Mouse (Mus musculus) heart, embryonic 16.5 days (tissue): ENCODE results near the gene Rad23a. TPM values are rescaled to one million over a fixed set of nuclear protein-coding genes. Genes with fewer than 3 reads are reported as not detected.

Source experiments
- ATAC-seq: fragments of 200-750 bp; cut with Nextera tagmentation; replicated peaks from 2 replicates; pipeline ENCODE4 v1.8.0; 2017; ENCODE audit warnings: moderate number of reproducible peaks; ENCODE audit not compliant: insufficient read depth, low FRiP score; ENCODE audit errors: extremely low read depth
- H3K27ac ChIP-seq: fragments of 300-500 bp; sonication (generic); 2 replicates; pipeline ENCODE4 v1.5.1; 2014; ENCODE audit warnings: mild to moderate bottlenecking, low read length, control low read depth, moderate library complexity
- H3K27me3 ChIP-seq: fragments of 300-500 bp; sonication (generic); 2 replicates; pipeline ENCODE4 v1.6.1; 2014; ENCODE audit warnings: low read length, mixed read lengths; ENCODE audit not compliant: control insufficient read depth, insufficient read depth
- H3K36me3 ChIP-seq: fragments of 300-500 bp; sonication (generic); 2 replicates; pipeline ENCODE4 v1.6.1; 2014; ENCODE audit not compliant: control insufficient read depth, insufficient read depth
- H3K4me1 ChIP-seq: fragments of 300-500 bp; sonication (generic); 2 replicates; pipeline ENCODE4 v1.6.1; 2014; ENCODE audit warnings: low read length, mixed read lengths; ENCODE audit not compliant: control insufficient read depth, insufficient read depth
- H3K4me2 ChIP-seq: fragments of 300-500 bp; sonication (generic); 2 replicates; pipeline ENCODE4 v1.6.1; 2014; ENCODE audit warnings: low read depth, mild to moderate bottlenecking, control low read depth, low read length
- H3K4me3 ChIP-seq: fragments of 300-500 bp; sonication (generic); 2 replicates; pipeline ENCODE4 v1.5.1; 2014; ENCODE audit warnings: mild to moderate bottlenecking, control low read depth, low read length
- H3K9ac ChIP-seq: fragments of 300-500 bp; sonication (generic); 2 replicates; pipeline ENCODE4 v1.6.1; 2014; ENCODE audit warnings: low read length, control low read depth
- H3K9me3 ChIP-seq: fragments of 300-500 bp; sonication (generic); replicated peaks from 2 replicates; pipeline ENCODE4 v1.6.1; 2016; ENCODE audit warnings: low read length; ENCODE audit not compliant: control insufficient read depth
- WGBS: fragments of 180-500 bp; shearing (Covaris S2); extraction: QIAGEN DNeasy Blood & Tissue Kit; methylation state at CpG from one replicate; pipeline ENCODE4 v1.1.7; 2014; 5-methylcytosine and 5-hydroxymethylcytosine counted together
- microRNA-seq: library from miRNA; unstranded; fragments of <30 nt; microRNA quantifications from one replicate; pipeline ENCODE4, GENCODE M21; 2017
- polyA plus RNA-seq: library from polyadenylated mRNA; unstranded; fragments of >200 nt; fragmentation: Nextera tagmentation; extraction: Ambion mirVana; gene quantifications from 2 replicates; pipeline ENCODE4 v1.2.1, GENCODE M21; 2015

The Rad23a gene
- polyA plus RNA-seq, 1 experiment from 2014 or later, result 131 TPM

- Histone ChIP-seq H3K4me3 (no peak overlapping the region), H3K27ac (no peak overlapping the region), H3K36me3 (no peaks in the 10 kb centered on the region), H3K9me3 (no peaks in the 10 kb centered on the region), H3K27me3 (peaks cover 56% of the 10 kb centered on the region), H3K4me2 (no peak overlapping the region), H3K4me1 (peaks cover 48% of the 10 kb centered on the region), H3K9ac (no peak overlapping the region)
- WGBS, result 53% methylated on average over 14 of the region's 14 CpGs
- no peak for ATAC-seq
Measured at GRCm38 (mm10) chr8:84787523-84788302, 52.8 kb downstream of the Rad23a start.

GRCm38 (mm10) chr8:84786801-84787467 is 53.5 kb downstream of the Rad23a start:
- Histone ChIP-seq H3K27ac (no peak overlapping the region), H3K36me3 (no peaks in the 10 kb centered on the region), H3K4me1 (peaks cover 48% of the 10 kb centered on the region), H3K9me3 (no peaks in the 10 kb centered on the region), H3K9ac (peak overlapping the region; percentile 21; the same call in 1 of the 2 replicates), H3K27me3 (peaks cover 64% of the 10 kb centered on the region), H3K4me2 (peak overlapping the region; percentile 38; the same call in 1 of the 2 replicates), H3K4me3 (peak overlapping the region; percentile 4)
- ATAC-seq, result no peak
- WGBS, result 22% methylated on average over 11 of the region's 11 CpGs

GRCm38 (mm10) chr8:84785756-84786677 is 54.4 kb downstream of the Rad23a start:
- Histone ChIP-seq H3K9ac (no peak overlapping the region), H3K4me2 (peak overlapping the region; percentile 38), H3K9me3 (no peaks in the 10 kb centered on the region), H3K27me3 (peaks cover 72% of the 10 kb centered on the region), H3K27ac (no peak overlapping the region), H3K4me3 (peak overlapping the region; percentile 5), H3K4me1 (peaks cover 50% of the 10 kb centered on the region), H3K36me3 (no peaks in the 10 kb centered on the region)
- peak; percentile 45 for ATAC-seq
- WGBS, result 14% methylated on average over 38 of the region's 38 CpGs

GRCm38 (mm10) chr8:84785506-84785755 is 55.0 kb downstream of the Rad23a start:
- Histone ChIP-seq H3K9ac (no peak overlapping the region), H3K4me3 (0 out of 2 replicates have a peak overlapping the region, but pooled peaks have one; percentile 5), H3K4me2 (peak overlapping the region; percentile 57), H3K9me3 (no peaks in the 10 kb centered on the region), H3K27ac (no peak overlapping the region), H3K4me1 (peaks cover 45% of the 10 kb centered on the region), H3K27me3 (peaks cover 78% of the 10 kb centered on the region), H3K36me3 (no peaks in the 10 kb centered on the region)
- no peak for ATAC-seq
- WGBS, result 11% methylated on average over 11 of the region's 11 CpGs

GRCm38 (mm10) chr8:84784681-84785505 is 55.6 kb downstream of the Rad23a start:
- WGBS, result 9% methylated on average over 48 of the region's 48 CpGs
- Histone ChIP-seq H3K27ac (no peak overlapping the region), H3K4me1 (peaks cover 43% of the 10 kb centered on the region), H3K9ac (peak overlapping the region; percentile 44; the same call in 1 of the 2 replicates), H3K4me2 (peak overlapping the region; percentile 57), H3K4me3 (peak overlapping the region; percentile 33), H3K36me3 (no peaks in the 10 kb centered on the region), H3K9me3 (no peaks in the 10 kb centered on the region), H3K27me3 (peaks cover 79% of the 10 kb centered on the region)
- no peak for ATAC-seq

Small RNA genes within 50 kb of the gene (microRNA-seq; reads per million reads assigned to microRNA genes)
- 2.7 reads per million, percentile 9 among the genes with 10 or more reads in this experiment for gene Mir7069

Other genes starting within 250 kb of the Rad23a start
- gene Ier2, start 177.8 kb downstream of the Rad23a start, polyA plus RNA-seq, result 43.0 and 43.3 TPM in 2 replicates
- gene Trmt1, start 154.4 kb downstream of the Rad23a start, polyA plus RNA-seq, result 43.2 and 46.7 TPM in 2 replicates
- 11.7 and 14.4 TPM in 2 replicates for gene Nacc1, start 152.8 kb downstream of the Rad23a start, polyA plus RNA-seq
- gene Lyl1, start 139.2 kb downstream of the Rad23a start, polyA plus RNA-seq, result 10.2 and 12.0 TPM in 2 replicates
- gene G430095P16Rik, start 117.7 kb downstream of the Rad23a start, polyA plus RNA-seq, result 3.1 and 4.7 TPM in 2 replicates
- gene Nfix, start 40.3 kb downstream of the Rad23a start, polyA plus RNA-seq, result 12.7 and 15.9 TPM in 2 replicates
- gene Dand5, start 17.8 kb downstream of the Rad23a start, polyA plus RNA-seq, result 6.6 and 6.8 TPM in 2 replicates
- gene Gadd45gip1, start 9.1 kb downstream of the Rad23a start, polyA plus RNA-seq, result 47.7 and 48.3 TPM in 2 replicates
- gene Calr, start 6.3 kb upstream of the Rad23a start, polyA plus RNA-seq, result 630 and 641 TPM in 2 replicates
- gene Farsa, start 16.3 kb upstream of the Rad23a start, polyA plus RNA-seq, result 63.2 and 64.4 TPM in 2 replicates
- gene Syce2, start 31.4 kb upstream of the Rad23a start, polyA plus RNA-seq, result 26.2 and 35.4 TPM in 2 replicates
- gene Gcdh, start 53.3 kb upstream of the Rad23a start, polyA plus RNA-seq, result 43.1 and 46.0 TPM in 2 replicates
- 1.3 and 1.4 TPM in 2 replicates for gene Klf1, start 61.3 kb upstream of the Rad23a start, polyA plus RNA-seq
- gene Dnase2a, start 67.9 kb upstream of the Rad23a start, polyA plus RNA-seq, result 5.2 and 6.3 TPM in 2 replicates
- gene Mast1, start 96.7 kb upstream of the Rad23a start, polyA plus RNA-seq, result 0.09 and 0.14 TPM in 2 replicates
- gene Rtbdn, start 106.3 kb upstream of the Rad23a start, polyA plus RNA-seq, result 0.24 and 0.38 TPM in 2 replicates
- not detected in 2 replicates for gene Gm49661, start 128.8 kb upstream of the Rad23a start, polyA plus RNA-seq
- 591 and 662 TPM in 2 replicates for gene Prdx2, start 128.9 kb upstream of the Rad23a start, polyA plus RNA-seq
- gene Rnaseh2a, start 129.1 kb upstream of the Rad23a start, polyA plus RNA-seq, result 80.2 and 82.7 TPM in 2 replicates
- gene Junb, start 138.1 kb upstream of the Rad23a start, polyA plus RNA-seq, result 11.7 and 15.3 TPM in 2 replicates
- 8.9 and 9.1 TPM in 2 replicates for gene Hook2, start 149.9 kb upstream of the Rad23a start, polyA plus RNA-seq
- gene Best2, start 173.9 kb upstream of the Rad23a start, polyA plus RNA-seq, result not detected in 2 replicates
- 111 and 112 TPM in 2 replicates for gene Asna1, start 184.6 kb upstream of the Rad23a start, polyA plus RNA-seq
- gene Trir, start 186.2 kb upstream of the Rad23a start, polyA plus RNA-seq, result 61.9 and 76.5 TPM in 2 replicates
- gene Tnpo2, start 196.2 kb upstream of the Rad23a start, polyA plus RNA-seq, result 18.8 and 21.5 TPM in 2 replicates
- gene Fbxw9, start 219.4 kb upstream of the Rad23a start, polyA plus RNA-seq, result 19.5 and 20.6 TPM in 2 replicates
- gene Gm5741, start 227.3 kb upstream of the Rad23a start, polyA plus RNA-seq, result not detected in 2 replicates
- 48.5 and 51.5 TPM in 2 replicates for gene Dhps, start 231.1 kb upstream of the Rad23a start, polyA plus RNA-seq
- gene Wdr83os, start 240.1 kb upstream of the Rad23a start, polyA plus RNA-seq, result 115 TPM in 2 replicates
- gene Wdr83, start 240.6 kb upstream of the Rad23a start, polyA plus RNA-seq, result 46.6 and 47.0 TPM in 2 replicates
- 33.9 and 39.3 TPM in 2 replicates for gene Man2b1, start 242.6 kb upstream of the Rad23a start, polyA plus RNA-seq